Mouse (Mus musculus) stomach, postnatal 0 days (tissue): ENCODE measurements at regions not wholly inside any gene's neighbourhood (a gene's known extent, or its start where the extent isn't known, plus 50 kb on each side); places are given as distances from the start of the nearest gene placed in this dataset.

ENCODE experiments used
- CTCF ChIP-seq: IDR thresholded peaks from 2 replicates; pipeline ENCODE4 v1.5.1; 2016; ENCODE audit warnings: antibody characterized with exemption, low read depth, mild to moderate bottlenecking, moderate library complexity
- EP300 ChIP-seq: optimal IDR thresholded peaks from 2 replicates; pipeline ENCODE3; 2016; ENCODE audit warnings: antibody characterized with exemption

DNA sequence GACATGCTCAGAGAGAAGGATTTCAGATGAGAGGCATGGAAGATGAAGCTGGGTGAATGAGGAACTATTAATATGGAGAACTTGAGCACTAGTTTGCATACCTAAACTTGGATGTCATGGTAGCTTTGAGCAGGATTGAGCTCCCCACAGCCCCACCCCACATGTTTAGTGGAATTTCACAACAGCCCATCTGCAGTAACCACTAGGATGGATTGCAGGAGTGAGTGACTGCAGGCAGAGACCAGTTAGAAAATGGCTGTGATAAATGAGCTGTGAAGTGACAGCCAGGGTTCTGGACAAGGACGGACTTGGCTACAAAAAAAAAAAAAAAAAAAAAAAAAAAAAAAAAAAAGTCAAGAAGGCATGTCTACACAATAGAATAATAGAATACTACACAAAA lies 173.9 kb upstream of the Rbms1 start:
- TF ChIP-seq EP300, result no peak
- TF ChIP-seq CTCF, result no peak
